Mouse (Mus musculus) cerebellum, adult 2 months (tissue): ENCODE data around the gene Hist2h2ab.

Experiments used
- CTCF ChIP-seq: fragments of 200-500 bp; IDR thresholded peaks from 2 replicates; pipeline ENCODE4 v1.5.1; 2011; ENCODE audit warnings: low read depth, mild to moderate bottlenecking, control low read depth, low read length, moderate library complexity, borderline replicate concordance; ENCODE audit not compliant: insufficient read depth
- POLR2A ChIP-seq: fragments of 200-500 bp; IDR thresholded peaks from 2 replicates; pipeline ENCODE4 v1.6.1; 2011; ENCODE audit warnings: low read length, control low read depth, borderline replicate concordance; ENCODE audit not compliant: insufficient read depth

GRCm38 (mm10) chr3:96194966-96195365 is 24.7 kb upstream of the Hist2h2ab start:
- TF ChIP-seq POLR2A: no peak
- TF ChIP-seq CTCF: no peak
